ENCODE assay signal across 8 mouse cellular contexts in genomic region chr5:24350531-24351250, GRCm38 (mm10). TPM values are rescaled to one million over a fixed set of nuclear protein-coding genes. Genes with fewer than 3 reads are reported as not detected.
A peak's percentile ranks its signal among the peaks of the same experiment; 100 is the strongest.
DNase-seq lines count a peak whose midpoint lies in the region; ATAC-seq and TF ChIP-seq lines count a peak whose summit lies in the region.

No protein-coding gene starts in this region.

- TF ChIP-seq CTCF in thymus, adult 2 months (IDR thresholded peaks at IDR 0.05; ENCODE audit: borderline replicate concordance, control insufficient read depth, extremely low read depth, insufficient read depth, low read length, poor library complexity): no peak

- no peaks in the 10 kb centered on the region for H3K27me3 ChIP-seq in thymus, adult 2 months (ENCODE audit: control insufficient read depth, insufficient read depth, low read length)
- H3K27me3 ChIP-seq in liver, embryonic 12.5 days (replicated peaks): peaks cover 99% of the 10 kb centered on the region

- H3K4me3 ChIP-seq in thymus, adult 2 months (ENCODE audit: control insufficient read depth, insufficient read depth, low read length): peak overlapping the region; percentile 79
- peak overlapping the region; percentile 60 for H3K4me3 ChIP-seq in liver, embryonic 12.5 days

- ATAC-seq in liver, embryonic 12.5 days: no peak
- ATAC-seq in inflammation-experienced regulatory T-cells, adult 6 months: no peak

- TF ChIP-seq POLR2A in thymus, adult 2 months (IDR thresholded peaks at IDR 0.05; ENCODE audit: control insufficient read depth, extremely low read depth, insufficient read depth, low read length, poor library complexity): no peak

- H3K27ac ChIP-seq in thymus, adult 2 months (ENCODE audit: control insufficient read depth, insufficient read depth, low read length): no peak overlapping the region
- H3K27ac ChIP-seq in liver, embryonic 12.5 days: no peak overlapping the region

- peak; percentile 47 for DNase-seq in cerebellum, adult 11 months
- DNase-seq in cerebellum, adult 8-10 months: no peak
- peak; percentile 16 for DNase-seq in thymus, adult 2 months
- no peak for DNase-seq in thymus, postnatal 10 days (ENCODE audit: low spot score in 2 of 2)
- no peak for DNase-seq in adrenal gland, adult 18-20 months (ENCODE audit: low spot score in 2 of 2)
- DNase-seq in spleen, adult 18-20 months: no peak

- H3K36me3 ChIP-seq in thymus, adult 2 months (ENCODE audit: control insufficient read depth, insufficient read depth, low read length): no peaks in the 10 kb centered on the region
- H3K36me3 ChIP-seq in liver, embryonic 12.5 days: no peaks in the 10 kb centered on the region

- H3K9me3 ChIP-seq in liver, embryonic 12.5 days (replicated peaks): no peaks in the 10 kb centered on the region

- peak overlapping the region; percentile 80 for H3K4me2 ChIP-seq in liver, embryonic 12.5 days

- 60% methylated on average over 15 of the region's 15 CpGs for WGBS in thymus, adult 2 months
- WGBS in liver, embryonic 12.5 days (ENCODE audit: insufficient replicate concordance): 43% methylated on average over 14 of the region's 15 CpGs

- H3K4me1 ChIP-seq in thymus, adult 2 months (replicated peaks; ENCODE audit: control insufficient read depth, insufficient read depth, low read length): peaks cover 58% of the 10 kb centered on the region
- peaks cover 61% of the 10 kb centered on the region for H3K4me1 ChIP-seq in liver, embryonic 12.5 days

- H3K9ac ChIP-seq in liver, embryonic 12.5 days: peak overlapping the region; percentile 49; the same call in 1 of the 2 replicates

RNA-seq across cellular contexts. Expression of gene Kcnh2, which starts 0.7 kb away (rescaled TPM):
- polyA plus RNA-seq in thymus, adult 2 months (2012; rRNA removed): 187 and 196 TPM in 2 replicates
- 0.89 and 1.6 TPM in 2 replicates for polyA plus RNA-seq in liver, embryonic 12.5 days (2016; fragmentation: Nextera tagmentation; extraction: Ambion mirVana)
- under 1 TPM in 2 of 3 experiments, not detected in 1; 0.38 to 0.47 TPM for polyA plus RNA-seq in inflammation-experienced regulatory T-cells, adult 6 months (2017; shearing (Covaris generic))
- 10 to 100 TPM; 13.1 to 15.5 TPM for total RNA-seq in adrenal gland, adult 18-20 months (2021)

RNA-seq across cellular contexts. Expression of gene Nos3, which starts 13.9 kb away (rescaled TPM):
- 3.7 and 5.7 TPM in 2 replicates for polyA plus RNA-seq in thymus, adult 2 months (2012; rRNA removed)
- polyA plus RNA-seq in liver, embryonic 12.5 days (2016; fragmentation: Nextera tagmentation; extraction: Ambion mirVana): 4.4 and 4.9 TPM in 2 replicates
- polyA plus RNA-seq in inflammation-experienced regulatory T-cells, adult 6 months (2017; shearing (Covaris generic)): under 1 TPM in 2 of 3 experiments, not detected in 1; 0.08 to 0.17 TPM
- 10 to 100 TPM in 1 of 2 experiments, 1 to 10 TPM in 1; 9.1 to 16.3 TPM for total RNA-seq in adrenal gland, adult 18-20 months (2021)

RNA-seq across cellular contexts. Expression of gene Atg9b, which starts 41.3 kb away (rescaled TPM):
- 6.8 and 8.1 TPM in 2 replicates for polyA plus RNA-seq in thymus, adult 2 months (2012; rRNA removed)
- polyA plus RNA-seq in liver, embryonic 12.5 days (2016; fragmentation: Nextera tagmentation; extraction: Ambion mirVana): 0.47 and 0.93 TPM in 2 replicates
- 1 to 10 TPM; 1.1 to 1.7 (median 1.4) TPM for polyA plus RNA-seq in inflammation-experienced regulatory T-cells, adult 6 months (2017; shearing (Covaris generic))
- total RNA-seq in adrenal gland, adult 18-20 months (2021): 1 to 10 TPM; 1.3 to 2.6 TPM

RNA-seq across cellular contexts. Expression of gene Abcb8, which starts 42.8 kb away (rescaled TPM):
- 78.2 and 85.0 TPM in 2 replicates for polyA plus RNA-seq in thymus, adult 2 months (2012; rRNA removed)
- polyA plus RNA-seq in liver, embryonic 12.5 days (2016; fragmentation: Nextera tagmentation; extraction: Ambion mirVana): 32.6 and 34.1 TPM in 2 replicates
- polyA plus RNA-seq in inflammation-experienced regulatory T-cells, adult 6 months (2017; shearing (Covaris generic)): 10 to 100 TPM; 15.5 to 26.5 (median 20.9) TPM
- 10 to 100 TPM; 76.4 to 88.2 TPM for total RNA-seq in adrenal gland, adult 18-20 months (2021)

Comparison
In these comparisons a context has a peak if more than half of its experiments do, and no peak if none do; other contexts are left out.
1. DNase-seq: peak in cerebellum, adult 11 months (single experiment) and thymus, adult 2 months (single experiment); none in cerebellum, adult 8-10 months (single experiment), thymus, postnatal 10 days (0 of 2), adrenal gland, adult 18-20 months (0 of 2) and spleen, adult 18-20 months (0 of 2).
2. RNA of gene Kcnh2, which starts 0.7 kb away (polyA plus RNA-seq): 187 to 196 TPM in thymus, adult 2 months; 0.89 to 1.6 TPM in liver, embryonic 12.5 days and 0.38 to 0.47 TPM in inflammation-experienced regulatory T-cells, adult 6 months; every median in the first group is over 10 times any median in the second.